Mouse (Mus musculus) 3134 (cell line): ENCODE measurements around the gene 1810046K07Rik.
A peak's percentile ranks its signal among the peaks of the same experiment; 100 is the strongest.

ENCODE experiments used
- DNase-seq: peaks from one replicate; pipeline ENCODE4 v3.0.0-alpha.2; 2011; ENCODE audit warnings: low spot score; ENCODE audit not compliant: insufficient read length; ENCODE audit errors: extremely low read depth

1810046K07Rik gene

DNA sequence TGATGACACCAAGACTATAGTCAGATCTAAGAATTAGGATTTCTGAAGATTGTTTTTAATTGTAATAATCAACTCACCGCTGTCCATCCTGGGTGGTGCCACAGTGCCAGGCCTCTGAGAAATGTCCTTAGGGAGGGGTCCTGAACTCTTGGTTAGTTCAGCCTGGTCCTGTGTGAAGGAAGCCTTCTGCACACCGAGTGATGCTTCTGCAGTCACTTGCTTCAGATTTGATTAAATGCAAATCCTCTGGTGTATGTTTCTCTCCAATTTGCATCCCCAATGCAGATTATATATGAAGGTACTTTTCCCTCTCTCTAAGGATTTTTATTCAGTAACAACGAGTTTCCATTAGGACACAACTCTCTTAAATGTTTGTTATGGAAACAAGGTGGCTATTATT lies at the start of gene 1810046K07Rik:
Gene 1810046K07Rik (minus strand): TSS at position 187 of the 400 bp plus-strand sequence.
- DNase-seq = no peak

DNA sequence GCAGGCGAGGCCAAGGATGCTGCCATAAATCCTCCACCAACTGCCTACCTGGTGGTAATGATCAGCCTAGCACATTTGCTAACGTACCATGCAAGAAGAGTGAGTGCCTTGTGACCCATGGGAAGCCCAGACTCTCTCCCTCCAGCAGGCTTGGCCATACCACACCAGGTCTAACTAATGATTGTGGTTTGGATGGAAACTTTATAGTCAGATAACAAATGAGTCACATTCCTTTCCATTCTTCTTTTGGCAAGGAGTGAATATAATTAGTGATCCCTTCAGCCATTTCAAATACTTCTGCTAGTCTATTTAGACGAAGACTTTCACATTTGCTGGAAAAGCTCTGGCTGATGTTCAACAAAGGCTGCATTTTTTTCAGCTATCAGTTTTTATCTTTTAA lies 40.8 kb upstream of the 1810046K07Rik start:
- no peak for DNase-seq

DNA sequence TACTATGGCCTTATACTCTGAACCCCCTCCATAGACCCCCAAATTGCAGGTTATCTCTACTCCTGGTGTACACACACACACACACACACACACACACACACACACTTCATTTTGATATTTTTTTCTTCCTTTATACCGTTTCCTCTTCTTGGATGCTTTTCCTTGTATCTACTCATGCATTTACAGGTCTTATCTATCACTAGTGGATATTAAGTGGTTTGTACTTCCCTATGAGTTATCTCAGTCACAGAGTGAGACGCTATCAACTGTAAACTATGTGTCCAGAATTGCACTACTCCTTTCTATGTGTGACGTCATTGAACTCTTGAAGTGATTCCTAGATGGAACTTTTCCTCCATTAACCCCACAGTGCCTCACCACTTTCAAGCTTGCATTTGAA lies 38.4 kb upstream of the 1810046K07Rik start:
- no peak for DNase-seq

- DNase-seq = no peak
Measured at GRCm38 (mm10) chr9:51364059-51364458, 35.3 kb upstream of the 1810046K07Rik start.

- no peak for DNase-seq
Measured at GRCm38 (mm10) chr9:51353511-51353910, 24.8 kb upstream of the 1810046K07Rik start.

DNA sequence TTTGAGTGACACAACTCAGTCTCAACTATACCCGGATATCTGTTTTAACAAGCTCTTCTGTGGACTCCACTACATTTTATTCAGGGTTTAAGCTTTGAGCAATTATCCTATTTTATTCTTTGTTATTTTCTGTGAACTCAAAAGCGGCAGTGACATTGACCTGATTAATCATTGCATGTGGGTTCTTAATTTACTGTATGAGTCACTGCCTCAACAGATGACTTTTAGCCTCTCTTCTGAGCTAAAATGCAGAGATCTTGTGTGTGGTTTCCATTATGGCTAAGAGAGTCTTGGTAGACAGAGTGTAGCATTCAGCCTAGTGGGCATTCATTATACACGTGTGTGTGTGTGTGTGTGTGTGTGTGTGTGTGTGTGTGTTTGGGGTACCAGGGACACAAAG lies 24.2 kb upstream of the 1810046K07Rik start:
- no peak for DNase-seq

GRCm38 (mm10) chr9:51349422-51349821 lies 20.7 kb upstream of the 1810046K07Rik start:
- no peak for DNase-seq

DNA sequence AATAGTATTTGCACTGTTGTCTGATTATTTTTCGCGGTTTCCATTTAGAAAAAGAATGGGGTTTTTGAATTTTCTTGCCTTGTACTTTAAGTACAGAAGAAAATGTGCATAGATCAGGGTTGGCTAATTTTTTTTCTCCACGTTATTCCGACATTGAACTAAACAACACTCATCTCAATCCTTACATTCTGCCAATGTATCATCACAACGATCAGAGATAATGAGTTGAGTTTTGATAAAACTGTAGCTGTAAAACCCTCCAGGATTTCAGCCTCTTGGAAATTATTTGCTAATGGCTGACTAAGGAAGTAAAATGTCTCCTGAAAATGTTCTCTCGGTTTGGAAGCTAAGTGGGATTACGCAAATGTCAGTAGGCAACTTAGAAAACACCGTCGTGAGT lies 17.1 kb upstream of the 1810046K07Rik start:
- DNase-seq = no peak

- peak; percentile 22 for DNase-seq
Measured at GRCm38 (mm10) chr9:51335294-51336010, 6.7 kb upstream of the 1810046K07Rik start.

- no peak for DNase-seq
Measured at GRCm38 (mm10) chr9:51331449-51332238, 2.9 kb upstream of the 1810046K07Rik start.

GRCm38 (mm10) chr9:51327555-51327903 lies 1.2 kb downstream of the 1810046K07Rik start:
- no peak for DNase-seq

DNA sequence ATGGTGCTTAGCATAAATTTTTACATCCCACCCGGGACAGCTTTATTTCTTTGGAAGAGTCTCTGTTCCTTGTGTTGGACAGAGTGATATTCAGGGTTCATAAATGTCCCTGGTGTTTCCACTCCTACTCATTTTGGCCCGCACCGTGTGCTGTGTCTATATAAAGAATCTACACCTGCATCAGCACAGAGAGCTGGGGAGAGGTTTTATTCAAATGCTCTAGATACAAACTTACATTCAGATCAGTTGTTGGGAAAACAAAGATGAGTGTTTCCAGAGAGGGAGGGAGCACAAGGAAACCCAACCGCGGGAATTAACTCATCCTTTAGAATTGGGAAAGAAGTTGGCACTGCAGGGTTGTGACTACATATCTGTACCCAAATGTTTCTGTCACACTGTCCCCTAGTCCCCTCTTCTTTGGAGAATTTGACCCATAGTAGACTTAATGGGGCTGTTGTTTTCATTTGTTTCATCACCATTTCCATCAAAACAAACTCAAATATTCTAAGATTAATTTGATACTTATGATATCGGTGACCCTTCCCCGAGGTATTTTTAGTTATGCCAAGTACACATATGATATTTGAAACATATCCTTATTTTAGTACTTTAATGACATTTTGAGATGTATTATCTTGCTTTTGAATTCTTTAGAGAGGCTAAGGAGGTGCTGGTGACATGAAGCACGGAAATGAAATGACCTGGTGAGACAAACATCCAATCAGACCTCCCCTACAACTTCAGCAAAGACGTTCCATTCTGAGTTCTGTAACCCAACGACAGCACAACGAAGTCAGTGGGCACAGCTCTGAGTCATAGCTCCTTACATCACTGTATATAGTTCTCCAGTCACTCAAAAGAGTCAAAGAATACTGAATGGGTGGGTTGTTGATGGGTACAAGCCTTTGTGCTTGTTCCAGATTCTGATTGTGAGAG lies 1.8 kb downstream of the 1810046K07Rik start:
- no peak for DNase-seq

DNA sequence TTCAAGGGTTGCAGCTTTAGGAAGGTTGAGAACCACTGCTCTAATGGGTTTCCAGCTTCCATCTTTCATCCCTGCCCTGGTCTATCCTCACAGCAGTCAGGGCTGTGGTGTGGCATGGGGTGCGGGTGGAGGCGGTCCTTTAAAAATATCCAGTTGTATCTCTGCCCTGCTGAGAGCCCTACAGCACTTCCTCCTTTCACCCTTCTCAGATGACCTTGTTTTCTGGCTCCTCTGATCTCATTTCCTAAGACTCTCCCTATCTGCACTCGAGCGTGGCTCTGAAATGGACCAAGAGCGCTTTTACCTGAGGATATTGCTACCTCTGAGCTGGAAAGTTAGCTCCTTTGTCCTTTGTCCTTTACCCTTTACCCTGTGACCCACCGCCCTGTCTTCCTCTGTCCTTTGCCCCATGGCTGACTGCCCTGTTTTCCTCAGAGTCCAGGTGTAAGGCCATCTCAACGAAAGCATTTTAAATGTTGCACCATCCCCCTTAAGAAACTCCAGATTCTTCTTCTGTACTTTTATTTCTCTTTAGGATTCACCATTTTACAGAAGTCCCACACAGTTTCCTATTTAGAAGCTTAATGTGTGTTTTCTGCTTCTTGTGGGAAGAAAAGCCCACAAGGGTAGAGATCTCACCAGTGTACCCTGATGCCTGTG lies 4.2 kb downstream of the 1810046K07Rik start:
- no peak for DNase-seq

GRCm38 (mm10) chr9:51320096-51320495 lies 8.6 kb downstream of the 1810046K07Rik start:
- DNase-seq = no peak

GRCm38 (mm10) chr9:51318246-51318645 lies 10.5 kb downstream of the 1810046K07Rik start:
- DNase-seq = no peak

GRCm38 (mm10) chr9:51317322-51317721 lies 11.4 kb downstream of the 1810046K07Rik start:
- no peak for DNase-seq

DNA sequence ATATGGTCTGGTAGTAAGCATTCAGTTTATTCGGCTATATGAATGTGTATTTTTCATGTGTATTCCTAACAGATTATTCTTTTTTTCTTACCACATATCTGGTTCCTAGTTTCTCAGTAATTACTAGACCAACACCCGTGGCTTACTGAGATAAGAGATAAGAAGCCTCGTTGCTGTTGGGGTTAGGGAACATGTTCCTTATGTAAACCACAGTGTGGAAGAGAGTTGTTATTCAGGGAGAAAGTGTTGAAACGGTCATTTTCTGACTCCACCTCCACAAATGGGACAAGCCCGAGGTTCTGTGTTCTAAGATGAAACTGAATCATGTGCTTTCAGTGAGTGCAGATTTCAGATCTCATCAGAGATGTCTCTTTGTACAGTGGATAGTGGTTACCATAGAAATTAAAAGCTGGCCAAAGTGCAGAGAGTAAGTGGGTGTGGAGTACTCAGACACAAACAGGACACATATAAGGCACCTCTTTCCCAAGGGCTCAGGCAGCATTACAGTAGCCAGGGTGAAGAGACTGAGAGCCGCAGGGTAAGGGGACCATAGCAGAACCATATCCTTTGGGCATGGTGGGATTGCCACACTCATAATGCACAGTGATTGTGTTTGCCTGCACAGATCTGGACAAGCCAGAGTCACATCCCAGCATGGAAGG lies 13.2 kb downstream of the 1810046K07Rik start:
- no peak for DNase-seq

DNA sequence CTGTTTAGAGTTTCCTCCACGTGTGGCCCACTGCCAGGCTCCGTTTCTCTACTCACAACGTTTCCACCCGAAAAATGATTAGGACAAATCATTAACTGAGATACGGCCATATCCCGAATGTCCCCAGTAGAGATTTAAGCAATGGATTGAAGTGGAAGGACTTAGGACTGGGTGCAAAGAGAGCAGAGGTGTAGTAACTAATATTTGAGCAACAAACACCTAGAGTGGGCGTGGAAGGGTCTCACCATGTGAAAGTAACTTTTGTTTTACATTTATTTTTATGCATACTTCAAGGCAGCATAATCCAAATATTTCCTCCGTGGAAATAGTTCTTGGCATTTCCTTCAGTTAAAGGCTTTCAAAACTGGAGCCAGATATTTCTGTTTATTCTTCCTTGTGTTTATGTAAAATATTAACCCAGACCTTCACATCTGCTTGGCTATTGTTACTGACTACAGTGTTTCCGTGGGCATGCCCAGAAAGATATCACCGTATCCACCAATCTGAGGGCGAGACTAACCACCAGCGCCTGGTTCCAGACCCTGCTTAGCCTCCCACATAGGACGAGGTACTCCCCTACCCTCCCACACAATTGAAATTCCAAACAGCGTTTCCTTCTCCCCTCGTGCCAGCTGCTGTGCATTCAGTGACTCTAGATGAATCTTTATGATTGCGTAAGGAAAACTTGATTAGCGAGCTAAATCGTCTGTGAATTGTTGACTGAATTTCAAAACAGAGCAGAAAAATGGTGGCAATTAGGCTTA lies 16.0 kb downstream of the 1810046K07Rik start:
- no peak for DNase-seq

DNA sequence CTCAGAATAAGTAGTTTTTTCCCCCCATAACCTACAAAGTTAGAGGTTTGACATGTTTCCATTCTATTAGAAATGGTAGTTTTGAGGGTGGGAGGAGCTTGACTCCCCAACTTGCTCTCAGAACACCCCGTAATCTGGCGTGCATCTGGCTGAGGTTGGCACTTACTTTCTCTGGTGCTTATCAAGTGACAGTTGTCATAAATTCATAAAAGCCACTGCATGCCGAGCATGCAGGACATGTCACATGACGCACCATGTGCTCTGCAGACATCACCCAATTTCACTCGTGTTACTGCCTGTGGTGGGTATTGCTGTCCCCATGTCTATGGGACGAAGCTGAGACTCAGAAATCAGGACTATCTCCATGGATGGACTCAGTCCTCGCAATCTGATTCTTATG lies 18.2 kb downstream of the 1810046K07Rik start:
- no peak for DNase-seq
